In the genomic region with DNA sequence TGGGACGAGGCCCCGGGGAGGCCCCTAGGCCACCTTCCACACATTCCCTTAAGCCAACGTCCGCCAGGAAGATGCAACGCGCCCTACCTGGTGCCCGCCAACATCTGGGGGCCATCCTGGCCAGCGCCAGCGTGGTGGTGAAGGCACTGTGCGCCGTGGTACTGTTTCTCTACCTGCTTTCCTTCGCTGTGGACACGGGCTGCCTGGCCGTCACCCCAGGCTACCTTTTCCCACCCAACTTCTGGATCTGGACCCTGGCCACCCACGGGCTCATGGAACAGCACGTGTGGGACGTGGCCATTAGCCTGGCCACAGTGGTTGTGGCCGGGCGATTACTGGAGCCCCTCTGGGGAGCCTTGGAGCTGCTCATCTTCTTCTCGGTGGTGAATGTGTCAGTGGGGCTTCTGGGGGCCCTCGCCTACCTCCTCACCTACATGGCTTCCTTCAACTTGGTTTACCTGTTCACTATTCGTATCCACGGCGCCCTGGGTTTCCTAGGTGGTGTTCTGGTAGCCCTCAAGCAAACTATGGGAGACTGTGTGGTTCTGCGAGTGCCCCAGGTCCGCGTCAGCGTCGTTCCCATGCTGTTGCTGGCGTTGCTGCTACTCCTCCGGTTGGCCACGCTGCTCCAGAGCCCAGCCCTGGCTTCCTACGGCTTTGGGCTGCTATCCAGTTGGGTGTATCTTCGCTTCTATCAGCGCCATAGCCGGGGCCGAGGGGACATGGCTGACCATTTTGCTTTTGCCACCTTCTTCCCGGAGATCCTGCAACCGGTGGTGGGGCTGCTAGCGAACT, we compare ENCODE assay signal across 8 mouse cellular contexts. TPM values are rescaled to one million over a fixed set of nuclear protein-coding genes. Genes with fewer than 3 reads are reported as not detected.
DNase-seq lines count a peak whose midpoint lies in the region; ATAC-seq and TF ChIP-seq lines count a peak whose summit lies in the region.

No protein-coding gene starts in this region.

- no peak for DNase-seq in kidney, adult 8-10 months
- peak; percentile 41 for DNase-seq in adrenal gland, postnatal 25 days
- DNase-seq in kidney, postnatal 0 days (ENCODE audit: low spot score), result no peak
- DNase-seq in natural killer cell, adult 2 months (ENCODE audit: low spot score in 2 of 2), result no peak

- peak overlapping the region; percentile 78 for H3K4me2 ChIP-seq in kidney, embryonic 15.5 days
- H3K4me2 ChIP-seq in forebrain, embryonic 13.5 days, result peak overlapping the region; percentile 99
- peak overlapping the region; percentile 96 for H3K4me2 ChIP-seq in kidney, postnatal 0 days (ENCODE audit: low read length)

- peak overlapping the region; percentile 79 for H3K27ac ChIP-seq in kidney, embryonic 15.5 days
- peak overlapping the region; percentile 44 for H3K27ac ChIP-seq in forebrain, embryonic 13.5 days
- peak overlapping the region; percentile 90 for H3K27ac ChIP-seq in kidney, postnatal 0 days

- peak overlapping the region; percentile 81 for H3K4me3 ChIP-seq in kidney, embryonic 15.5 days (replicated peaks)
- peak overlapping the region; percentile 94 for H3K4me3 ChIP-seq in forebrain, embryonic 13.5 days
- peak overlapping the region; percentile 72 for H3K4me3 ChIP-seq in kidney, postnatal 0 days (replicated peaks; ENCODE audit: low read depth, low read length)

- no peak for TF ChIP-seq CTCF in kidney, postnatal 0 days (IDR thresholded peaks at IDR 0.05; ENCODE audit: low read depth)

- H3K9me3 ChIP-seq in kidney, embryonic 15.5 days (replicated peaks), result no peaks in the 10 kb centered on the region
- H3K9me3 ChIP-seq in forebrain, embryonic 13.5 days (replicated peaks), result no peaks in the 10 kb centered on the region
- no peaks in the 10 kb centered on the region for H3K9me3 ChIP-seq in kidney, postnatal 0 days (replicated peaks; ENCODE audit: low read length)

- H3K27me3 ChIP-seq in kidney, embryonic 15.5 days, result no peaks in the 10 kb centered on the region
- 0 out of 2 replicates have a peak, but pooled peaks cover 6% of the 10 kb centered on the region for H3K27me3 ChIP-seq in forebrain, embryonic 13.5 days
- no peaks in the 10 kb centered on the region for H3K27me3 ChIP-seq in kidney, postnatal 0 days (ENCODE audit: insufficient read depth, low read length)

- under 1% methylated on average over 40 of the region's 40 CpGs for WGBS in kidney, embryonic 15.5 days
- WGBS in forebrain, embryonic 13.5 days, result under 1% methylated on average over 40 of the region's 40 CpGs
- WGBS in kidney, postnatal 0 days, result under 1% methylated on average over 40 of the region's 40 CpGs

- H3K36me3 ChIP-seq in kidney, embryonic 15.5 days, result peaks cover 30% of the 10 kb centered on the region
- peaks cover 23% of the 10 kb centered on the region for H3K36me3 ChIP-seq in forebrain, embryonic 13.5 days (ENCODE audit: poor library complexity, severe bottlenecking)
- peaks cover 19% of the 10 kb centered on the region for H3K36me3 ChIP-seq in kidney, postnatal 0 days (ENCODE audit: insufficient read depth, low read length)

- peak overlapping the region; percentile 87 for H3K9ac ChIP-seq in kidney, embryonic 15.5 days
- H3K9ac ChIP-seq in forebrain, embryonic 13.5 days, result peak overlapping the region; percentile 94
- H3K9ac ChIP-seq in kidney, postnatal 0 days (ENCODE audit: low read depth, low read length), result peak overlapping the region; percentile 80

- ATAC-seq in kidney, embryonic 15.5 days (replicated peaks; ENCODE audit: low FRiP score), result no peak; the same call in none of the 2 replicates
- no peak for ATAC-seq in forebrain, embryonic 13.5 days
- ATAC-seq in kidney, postnatal 0 days (replicated peaks; ENCODE audit: low FRiP score, low read depth), result no peak
- ATAC-seq in megakaryocyte-erythroid progenitor cell, adult 5-6 weeks (replicated peaks; ENCODE audit: low FRiP score, low TSS enrichment, poor library complexity, severe bottlenecking), result peak; percentile 55
- no peak for ATAC-seq in CD4-positive, CD25-positive, alpha-beta regulatory T cell, adult 4 months

- peaks cover 27% of the 10 kb centered on the region for H3K4me1 ChIP-seq in kidney, embryonic 15.5 days
- H3K4me1 ChIP-seq in forebrain, embryonic 13.5 days, result peaks cover 36% of the 10 kb centered on the region
- H3K4me1 ChIP-seq in kidney, postnatal 0 days (replicated peaks; ENCODE audit: insufficient read depth, low read length), result peaks cover 21% of the 10 kb centered on the region

RNA-seq across cellular contexts. Expression of gene Tmem115, which starts 0.9 kb away (rescaled TPM):
- 45.0 and 49.4 TPM in 2 replicates for polyA plus RNA-seq in kidney, embryonic 15.5 days (2015; fragmentation: Nextera tagmentation; extraction: Ambion mirVana)
- 44.5 and 47.6 TPM in 2 replicates for total RNA-seq in adrenal gland, postnatal 25 days (2021)
- 36.9 TPM in 2 replicates for polyA plus RNA-seq in forebrain, embryonic 13.5 days (2015; fragmentation: Nextera tagmentation; extraction: Ambion mirVana)
- polyA plus RNA-seq in kidney, postnatal 0 days (2015; fragmentation: Nextera tagmentation; extraction: Ambion mirVana), result 53.2 and 54.7 TPM in 2 replicates
- 15.0 and 18.4 TPM in 2 replicates for total RNA-seq in megakaryocyte-erythroid progenitor cell, adult 5-6 weeks (2014; fragmentation: Nextera tagmentation)
- 13.3 and 15.7 TPM in 2 replicates for total RNA-seq in megakaryocyte-erythroid progenitor cell, adult 5-6 weeks (2017)
- polyA plus RNA-seq in CD4-positive, CD25-positive, alpha-beta regulatory T cell, adult 4 months (2017; shearing (Covaris generic)), result 10 to 100 TPM; 19.7 to 28.0 TPM

RNA-seq across cellular contexts. Expression of gene Cyb561d2, which starts 7.4 kb away (rescaled TPM):
- 31.5 and 33.9 TPM in 2 replicates for polyA plus RNA-seq in kidney, embryonic 15.5 days (2015; fragmentation: Nextera tagmentation; extraction: Ambion mirVana)
- 20.0 and 27.3 TPM in 2 replicates for total RNA-seq in adrenal gland, postnatal 25 days (2021)
- polyA plus RNA-seq in forebrain, embryonic 13.5 days (2015; fragmentation: Nextera tagmentation; extraction: Ambion mirVana), result 23.2 and 25.7 TPM in 2 replicates
- polyA plus RNA-seq in kidney, postnatal 0 days (2015; fragmentation: Nextera tagmentation; extraction: Ambion mirVana), result 50.1 and 53.9 TPM in 2 replicates
- 5.3 and 16.6 TPM in 2 replicates for total RNA-seq in megakaryocyte-erythroid progenitor cell, adult 5-6 weeks (2014; fragmentation: Nextera tagmentation)
- total RNA-seq in megakaryocyte-erythroid progenitor cell, adult 5-6 weeks (2017), result 14.5 and 15.0 TPM in 2 replicates
- 10 to 100 TPM; 67.6 to 79.7 TPM for polyA plus RNA-seq in CD4-positive, CD25-positive, alpha-beta regulatory T cell, adult 4 months (2017; shearing (Covaris generic))

RNA-seq across cellular contexts. Expression of gene Nprl2, which starts 7.4 kb away (rescaled TPM):
- 44.4 and 46.8 TPM in 2 replicates for polyA plus RNA-seq in kidney, embryonic 15.5 days (2015; fragmentation: Nextera tagmentation; extraction: Ambion mirVana)
- total RNA-seq in adrenal gland, postnatal 25 days (2021), result 24.9 and 27.3 TPM in 2 replicates
- 59.0 and 61.9 TPM in 2 replicates for polyA plus RNA-seq in forebrain, embryonic 13.5 days (2015; fragmentation: Nextera tagmentation; extraction: Ambion mirVana)
- 43.8 and 45.5 TPM in 2 replicates for polyA plus RNA-seq in kidney, postnatal 0 days (2015; fragmentation: Nextera tagmentation; extraction: Ambion mirVana)
- total RNA-seq in megakaryocyte-erythroid progenitor cell, adult 5-6 weeks (2014; fragmentation: Nextera tagmentation), result 14.8 and 19.1 TPM in 2 replicates
- total RNA-seq in megakaryocyte-erythroid progenitor cell, adult 5-6 weeks (2017), result 7.5 and 8.7 TPM in 2 replicates
- polyA plus RNA-seq in CD4-positive, CD25-positive, alpha-beta regulatory T cell, adult 4 months (2017; shearing (Covaris generic)), result 10 to 100 TPM; 54.1 to 59.0 TPM

RNA-seq across cellular contexts. Expression of gene Zmynd10, which starts 12.5 kb away (rescaled TPM):
- polyA plus RNA-seq in kidney, embryonic 15.5 days (2015; fragmentation: Nextera tagmentation; extraction: Ambion mirVana), result 1.2 and 2.9 TPM in 2 replicates
- total RNA-seq in adrenal gland, postnatal 25 days (2021), result 0.39 and 0.67 TPM in 2 replicates
- polyA plus RNA-seq in forebrain, embryonic 13.5 days (2015; fragmentation: Nextera tagmentation; extraction: Ambion mirVana), result 2.0 and 4.0 TPM in 2 replicates
- polyA plus RNA-seq in kidney, postnatal 0 days (2015; fragmentation: Nextera tagmentation; extraction: Ambion mirVana), result 6.7 and 7.9 TPM in 2 replicates
- not detected in 2 replicates for total RNA-seq in megakaryocyte-erythroid progenitor cell, adult 5-6 weeks (2014; fragmentation: Nextera tagmentation)
- total RNA-seq in megakaryocyte-erythroid progenitor cell, adult 5-6 weeks (2017), result not detected in 2 replicates
- 1 to 10 TPM in 1 of 2 experiments, not detected in 1; 3.0 TPM for polyA plus RNA-seq in CD4-positive, CD25-positive, alpha-beta regulatory T cell, adult 4 months (2017; shearing (Covaris generic))

RNA-seq across cellular contexts. Expression of gene Rassf1, which starts 16.8 kb away (rescaled TPM):
- polyA plus RNA-seq in kidney, embryonic 15.5 days (2015; fragmentation: Nextera tagmentation; extraction: Ambion mirVana), result 61.7 and 63.4 TPM in 2 replicates
- 24.7 and 26.6 TPM in 2 replicates for total RNA-seq in adrenal gland, postnatal 25 days (2021)
- polyA plus RNA-seq in forebrain, embryonic 13.5 days (2015; fragmentation: Nextera tagmentation; extraction: Ambion mirVana), result 39.3 and 43.2 TPM in 2 replicates
- 49.8 and 53.6 TPM in 2 replicates for polyA plus RNA-seq in kidney, postnatal 0 days (2015; fragmentation: Nextera tagmentation; extraction: Ambion mirVana)
- total RNA-seq in megakaryocyte-erythroid progenitor cell, adult 5-6 weeks (2014; fragmentation: Nextera tagmentation), result 24.6 and 29.3 TPM in 2 replicates
- 32.8 and 40.3 TPM in 2 replicates for total RNA-seq in megakaryocyte-erythroid progenitor cell, adult 5-6 weeks (2017)
- polyA plus RNA-seq in CD4-positive, CD25-positive, alpha-beta regulatory T cell, adult 4 months (2017; shearing (Covaris generic)), result 10 to 100 TPM; 77.8 to 89.5 TPM
